Mouse (Mus musculus): Measurements from ENCODE around the gene Zfp523.

Gene Zfp523

GRCm38 (mm10) chr17:28247613-28248012, 70.7 kb downstream of the Zfp523 start:
- peak; percentile 44 for DNase-seq

GRCm38 (mm10) chr17:28249062-28249461, 72.1 kb downstream of the Zfp523 start:
- no peak for DNase-seq

- DNase-seq, result no peak
Observed at GRCm38 (mm10) chr17:28251579-28252280, 74.8 kb downstream of the Zfp523 start.

GRCm38 (mm10) chr17:28252281-28252648, 75.3 kb downstream of the Zfp523 start:
- DNase-seq, result no peak

- no peak for DNase-seq
Observed at GRCm38 (mm10) chr17:28253216-28253615, 76.3 kb downstream of the Zfp523 start.

GRCm38 (mm10) chr17:28254804-28255203, 77.9 kb downstream of the Zfp523 start:
- no peak for DNase-seq

Data from liver (tissue).